Mouse (Mus musculus) G1E (cell line): Measurements from ENCODE around the gene Med25.

Experiments used
- CTCF ChIP-seq: IDR thresholded peaks from 2 replicates; pipeline ENCODE4 v1.5.1; 2012; ENCODE audit warnings: low read depth, low read length, inconsistent platforms, mixed read lengths
- GATA2 ChIP-seq: IDR thresholded peaks from 2 replicates; pipeline ENCODE4 v1.6.1; 2012; ENCODE audit warnings: low read depth, low read length, inconsistent platforms, borderline replicate concordance

DNA sequence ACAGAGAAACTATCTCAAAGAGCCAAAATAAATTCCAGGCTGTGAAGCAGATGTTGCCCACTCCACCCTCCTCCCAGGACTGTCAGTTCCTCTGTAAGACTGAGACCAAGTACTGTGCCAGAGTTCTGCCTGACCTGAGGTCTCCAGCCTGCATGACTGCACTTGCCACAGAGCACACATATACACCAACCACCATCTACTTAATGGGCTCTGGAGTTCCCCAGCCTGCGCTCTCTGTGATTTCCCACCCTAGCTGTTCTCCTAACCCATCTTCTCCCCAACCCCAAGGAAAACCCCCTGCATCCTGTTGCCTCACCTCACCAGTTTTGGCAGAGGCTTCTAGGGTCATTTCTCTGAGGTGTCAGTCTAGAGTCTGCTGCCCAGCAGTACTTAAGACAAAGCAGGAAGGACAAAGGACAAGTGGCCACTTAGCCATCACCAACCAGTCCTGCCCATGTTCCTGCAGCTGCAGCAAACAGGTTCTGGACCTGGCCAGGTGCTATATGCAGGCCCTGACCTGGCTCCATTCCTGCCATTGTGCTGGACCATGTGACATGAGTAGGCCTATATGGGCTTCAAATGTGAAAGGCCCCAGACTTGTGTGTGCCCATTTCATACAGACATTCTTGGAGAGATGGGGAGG is 57.0 kb downstream of the Med25 start:
- TF ChIP-seq CTCF (no peak), GATA2 (no peak)
